Mouse (Mus musculus): ENCODE results near the gene Enpp1. TPM values are rescaled to one million over a fixed set of nuclear protein-coding genes. Genes with fewer than 3 reads are reported as not detected.

Enpp1 gene
- 1.5 and 2.1 TPM in 2 replicates for polyA plus RNA-seq (2016; fragmentation: Nextera tagmentation; extraction: Ambion mirVana)

- peak within 1 kb of the TSS; percentile 67 for H3K4me3 ChIP-seq
Measured at GRCm38 (mm10) chr10:24711480-24712366, at the start of gene Enpp1. TSS of gene Enpp1 (minus strand) at chr10:24712159.

GRCm38 (mm10) chr10:24758326-24758915 is 46.5 kb upstream of the Enpp1 start:
- Histone ChIP-seq H3K4me1 (peaks cover 33% of the 10 kb centered on the region), H3K4me2 (peak overlapping the region; percentile 42), H3K27me3 (replicated peaks) (no peaks in the 10 kb centered on the region), H3K4me3 (no peak overlapping the region), H3K27ac (peak overlapping the region; percentile 55; the same call in 1 of the 2 replicates), H3K9ac (no peak overlapping the region), H3K36me3 (no peaks in the 10 kb centered on the region), H3K9me3 (replicated peaks) (no peaks in the 10 kb centered on the region)
- WGBS (ENCODE audit: insufficient replicate concordance): 27% methylated on average over 8 of the region's 8 CpGs
- peak; percentile 85 for ATAC-seq

More at GRCm38 (mm10) chr10:24711480-24712366, at the start of gene Enpp1:
- H3K4me2 ChIP-seq: peak within 1 kb of the TSS; percentile 97
- H3K9ac ChIP-seq: peak within 1 kb of the TSS; percentile 69
- H3K36me3 ChIP-seq: no peaks in the 10 kb centered on the region
- no peaks in the 10 kb centered on the region for H3K9me3 ChIP-seq (replicated peaks)
- WGBS (ENCODE audit: insufficient replicate concordance): under 1% methylated on average over 79 of the region's 79 CpGs
- H3K27ac ChIP-seq: no peak within 1 kb of the TSS
- ATAC-seq: peak; percentile 81
- H3K4me1 ChIP-seq: peaks cover 17% of the 10 kb centered on the region; the same call in 1 of the 2 replicates
- peaks cover 32% of the 10 kb centered on the region for H3K27me3 ChIP-seq (replicated peaks)

- Histone ChIP-seq H3K27ac (0 out of 2 replicates have a peak overlapping the region, but pooled peaks have one; percentile 0), H3K27me3 (replicated peaks) (no peaks in the 10 kb centered on the region), H3K9ac (peak overlapping the region; percentile 37; the same call in 1 of the 2 replicates), H3K4me2 (peak overlapping the region; percentile 58), H3K36me3 (no peaks in the 10 kb centered on the region), H3K9me3 (replicated peaks) (no peaks in the 10 kb centered on the region), H3K4me1 (peaks cover 33% of the 10 kb centered on the region), H3K4me3 (peak overlapping the region; percentile 47; the same call in 1 of the 2 replicates)
- ATAC-seq: no peak
- WGBS (ENCODE audit: insufficient replicate concordance): 60% methylated on average over 9 of the region's 9 CpGs
Measured at GRCm38 (mm10) chr10:24754874-24755540, 43.0 kb upstream of the Enpp1 start.

- Histone ChIP-seq H3K9me3 (replicated peaks) (no peaks in the 10 kb centered on the region), H3K27me3 (replicated peaks) (no peaks in the 10 kb centered on the region), H3K27ac (0 out of 2 replicates have a peak overlapping the region, but pooled peaks have one; percentile 0), H3K4me1 (peaks cover 27% of the 10 kb centered on the region), H3K9ac (peak overlapping the region; percentile 37; the same call in 1 of the 2 replicates), H3K4me2 (peak overlapping the region; percentile 58), H3K36me3 (no peaks in the 10 kb centered on the region), H3K4me3 (peak overlapping the region; percentile 47)
- ATAC-seq: 0 out of 2 replicates have a peak, but pooled peaks have one; percentile 17
- 30% methylated on average over 11 of the region's 11 CpGs for WGBS (ENCODE audit: insufficient replicate concordance)
Measured at GRCm38 (mm10) chr10:24754251-24754835, 42.4 kb upstream of the Enpp1 start.

- Histone ChIP-seq H3K27me3 (replicated peaks) (no peaks in the 10 kb centered on the region), H3K9me3 (replicated peaks) (no peaks in the 10 kb centered on the region), H3K4me1 (peaks cover 25% of the 10 kb centered on the region), H3K4me3 (peak overlapping the region; percentile 47), H3K9ac (no peak overlapping the region), H3K4me2 (peak overlapping the region; percentile 58), H3K36me3 (no peaks in the 10 kb centered on the region), H3K27ac (no peak overlapping the region)
- 0 out of 2 replicates have a peak, but pooled peaks have one; percentile 9 for ATAC-seq
- WGBS (ENCODE audit: insufficient replicate concordance): 55% methylated on average over 16 of the region's 16 CpGs
Measured at GRCm38 (mm10) chr10:24753536-24754250, 41.7 kb upstream of the Enpp1 start.

- Histone ChIP-seq H3K27me3 (replicated peaks) (no peaks in the 10 kb centered on the region), H3K27ac (no peak overlapping the region), H3K4me2 (no peak overlapping the region), H3K4me1 (no peaks in the 10 kb centered on the region), H3K9ac (no peak overlapping the region), H3K9me3 (replicated peaks) (no peaks in the 10 kb centered on the region), H3K36me3 (no peaks in the 10 kb centered on the region), H3K4me3 (no peak overlapping the region)
- 58% methylated on average over 13 of the region's 13 CpGs for WGBS (ENCODE audit: insufficient replicate concordance)
- ATAC-seq: no peak
Measured at GRCm38 (mm10) chr10:24742950-24743487, 31.1 kb upstream of the Enpp1 start.

- 47% methylated on average over 7 of the region's 7 CpGs for WGBS (ENCODE audit: insufficient replicate concordance)
- no peak for ATAC-seq
- no peaks in the 10 kb centered on the region for H3K36me3 ChIP-seq
Measured at GRCm38 (mm10) chr10:24741229-24742198, 29.6 kb upstream of the Enpp1 start.

GRCm38 (mm10) chr10:24739171-24739570 is 27.2 kb upstream of the Enpp1 start:
- 68% methylated on average over 2 of the region's 2 CpGs for WGBS (ENCODE audit: insufficient replicate concordance)

More at GRCm38 (mm10) chr10:24741229-24742198, 29.6 kb upstream of the Enpp1 start:
- H3K9ac ChIP-seq: no peak overlapping the region
- no peaks in the 10 kb centered on the region for H3K4me1 ChIP-seq
- H3K4me3 ChIP-seq: no peak overlapping the region
- H3K27ac ChIP-seq: no peak overlapping the region
- no peaks in the 10 kb centered on the region for H3K27me3 ChIP-seq (replicated peaks)
- H3K9me3 ChIP-seq (replicated peaks): no peaks in the 10 kb centered on the region
- no peak overlapping the region for H3K4me2 ChIP-seq

GRCm38 (mm10) chr10:24738456-24738855 is 26.5 kb upstream of the Enpp1 start:
- whole genome bisulfite sequencing (ENCODE audit: insufficient replicate concordance): 79% methylated on average over 2 of the region's 2 CpGs
- Histone ChIP-seq H3K4me3 (no peak overlapping the region), H3K4me1 (no peaks in the 10 kb centered on the region), H3K27me3 (replicated peaks) (no peaks in the 10 kb centered on the region), H3K27ac (no peak overlapping the region), H3K9ac (no peak overlapping the region), H3K4me2 (no peak overlapping the region), H3K9me3 (replicated peaks) (no peaks in the 10 kb centered on the region), H3K36me3 (no peaks in the 10 kb centered on the region)
- ATAC-seq: no peak

More at GRCm38 (mm10) chr10:24739171-24739570, 27.2 kb upstream of the Enpp1 start:
- no peaks in the 10 kb centered on the region for H3K4me1 ChIP-seq
- no peak overlapping the region for H3K4me3 ChIP-seq
- H3K27me3 ChIP-seq (replicated peaks): no peaks in the 10 kb centered on the region
- no peaks in the 10 kb centered on the region for H3K9me3 ChIP-seq (replicated peaks)
- no peak overlapping the region for H3K9ac ChIP-seq
- ATAC-seq: no peak
- no peak overlapping the region for H3K27ac ChIP-seq
- no peak overlapping the region for H3K4me2 ChIP-seq
- no peaks in the 10 kb centered on the region for H3K36me3 ChIP-seq

All from liver, embryonic 12.5 days (tissue).